Mouse (Mus musculus) layer of hippocampus, adult 18-20 months (tissue): Measurements from ENCODE around the gene Adcy6. TPM values are rescaled to one million over a fixed set of nuclear protein-coding genes. Genes with fewer than 3 reads are reported as not detected.
A peak's percentile ranks its signal among the peaks of the same experiment; 100 is the strongest.
"Not testable (repeated sequence)": the region's sequence is repeated elsewhere in the genome, so short reads cannot be mapped to it uniquely, and the experiment has no call there.

ENCODE experiments used
- DNase-seq, 2 experiments: peaks; one replicate each; pipeline ENCODE4 v3.0.0; 2022; ENCODE audit warnings: low spot score in 2 of 2
- total RNA-seq, 2 experiments: library from RNA; stranded (reverse); gene quantifications; 2 replicates each; pipeline ENCODE4 v1.2.3; 2021

Gene Adcy6
- total RNA-seq, 2 experiments from 2014 or later = 46.5 to 48.2 TPM

- DNase-seq = no peak
These were observed 7.5 kb downstream of the Adcy6 start for GRCm38 (mm10) chr15:98602191-98602881.

- DNase-seq = no peak
These were observed 8.1 kb downstream of the Adcy6 start for GRCm38 (mm10) chr15:98601832-98602190.

- DNase-seq = no peak
These were observed 9.7 kb downstream of the Adcy6 start for GRCm38 (mm10) chr15:98600036-98600709.

GRCm38 (mm10) chr15:98596609-98597008 is 13.3 kb downstream of the Adcy6 start:
- DNase-seq = no peak

- DNase-seq = no peak
These were observed 14.8 kb downstream of the Adcy6 start for GRCm38 (mm10) chr15:98595049-98595448.

GRCm38 (mm10) chr15:98594193-98594592 is 15.7 kb downstream of the Adcy6 start:
- DNase-seq = peak; percentile 45 to 66

GRCm38 (mm10) chr15:98591396-98591795 is 18.5 kb downstream of the Adcy6 start:
- no peak for DNase-seq

- DNase-seq = no peak
These were observed 20.1 kb downstream of the Adcy6 start for GRCm38 (mm10) chr15:98589640-98590336.

GRCm38 (mm10) chr15:98587751-98588150 is 22.1 kb downstream of the Adcy6 start:
- no peak for DNase-seq

GRCm38 (mm10) chr15:98586141-98586540 is 23.7 kb downstream of the Adcy6 start:
- DNase-seq = not testable (repeated sequence)

- no peak for DNase-seq
These were observed 24.5 kb downstream of the Adcy6 start for GRCm38 (mm10) chr15:98585421-98585820.

- no peak for DNase-seq
These were observed 26.9 kb downstream of the Adcy6 start for GRCm38 (mm10) chr15:98582996-98583395.

- DNase-seq = peak; percentile 22 to 65
These were observed 27.5 kb downstream of the Adcy6 start for GRCm38 (mm10) chr15:98582410-98582809.

GRCm38 (mm10) chr15:98579795-98580464 is 29.9 kb downstream of the Adcy6 start:
- peak; percentile 63 to 89 for DNase-seq

GRCm38 (mm10) chr15:98579310-98579709 is 30.6 kb downstream of the Adcy6 start:
- no peak for DNase-seq

GRCm38 (mm10) chr15:98573293-98573692 is 36.6 kb downstream of the Adcy6 start:
- no peak for DNase-seq

- DNase-seq = no peak
These were observed 38.9 kb downstream of the Adcy6 start, which contains the start of the genes Ccnt1 and 4930415O20Rik for GRCm38 (mm10) chr15:98570873-98571538. Gene Ccnt1 (minus strand): TSS chr15:98570923. Gene 4930415O20Rik (plus strand): TSS chr15:98571004.

- no peak for DNase-seq
These were observed 40.0 kb downstream of the Adcy6 start for GRCm38 (mm10) chr15:98569795-98570365.

GRCm38 (mm10) chr15:98569216-98569615 is 40.7 kb downstream of the Adcy6 start:
- no peak for DNase-seq

- DNase-seq = peak in 1 of 2 experiments; percentile 25
These were observed 41.4 kb downstream of the Adcy6 start for GRCm38 (mm10) chr15:98568256-98569033.
